Mouse (Mus musculus) brown adipose tissue, adult 24 weeks (tissue): ENCODE measurements around the gene Cnn1. TPM values are rescaled to one million over a fixed set of nuclear protein-coding genes. Genes with fewer than 3 reads are reported as not detected.

Source experiments
- H3K27ac ChIP-seq: fragments of 200-500 bp; replicated peaks from 2 replicates; pipeline ENCODE4 v1.5.1; 2012; ENCODE audit warnings: low read depth, mild to moderate bottlenecking, low read length
- H3K4me1 ChIP-seq: fragments of 200-500 bp; 2 replicates; pipeline ENCODE4 v1.6.1; 2012; ENCODE audit warnings: low read length, mixed read lengths; ENCODE audit not compliant: control insufficient read depth, insufficient read depth, insufficient read length
- H3K4me3 ChIP-seq: fragments of 200-500 bp; 2 replicates; pipeline ENCODE4 v1.5.1; 2012; ENCODE audit warnings: low read depth, mild to moderate bottlenecking, low read length, moderate library complexity; ENCODE audit not compliant: insufficient read depth
- polyA plus RNA-seq: library from polyadenylated mRNA; stranded (reverse); fragments of >200 nt; gene quantifications from 2 replicates; pipeline ENCODE4 v1.2.4, GENCODE M21; 2012; ENCODE audit not compliant: missing spikeins, insufficient read depth, insufficient read length

The Cnn1 gene
- polyA plus RNA-seq, 1 experiment: 1.9 TPM

- no peak overlapping the region for H3K27ac ChIP-seq
- no peak overlapping the region for H3K4me3 ChIP-seq
- peaks cover 2% of the 10 kb centered on the region; the same call in 1 of the 2 replicates for H3K4me1 ChIP-seq
Observed at GRCm38 (mm10) chr9:22092746-22093145, 6.3 kb upstream of the Cnn1 start.

- Histone ChIP-seq H3K4me3 (peak overlapping the region; percentile 40), H3K4me1 (peaks cover 2% of the 10 kb centered on the region; the same call in 1 of the 2 replicates), H3K27ac (no peak overlapping the region)
Observed at GRCm38 (mm10) chr9:22095854-22096307, 3.1 kb upstream of the Cnn1 start.

- peaks cover 2% of the 10 kb centered on the region; the same call in 1 of the 2 replicates for H3K4me1 ChIP-seq
- no peak overlapping the region for H3K27ac ChIP-seq
- H3K4me3 ChIP-seq: no peak overlapping the region
Observed at GRCm38 (mm10) chr9:22099922-22100321, 906 bp downstream of the Cnn1 start.

- H3K4me1 ChIP-seq: peaks cover 3% of the 10 kb centered on the region; the same call in 1 of the 2 replicates
- no peak overlapping the region for H3K4me3 ChIP-seq
- H3K27ac ChIP-seq: no peak overlapping the region
Observed at GRCm38 (mm10) chr9:22108194-22108593, 9.2 kb downstream of the Cnn1 start.

- Histone ChIP-seq H3K4me3 (peak overlapping the region; percentile 89; the same call in 1 of the 2 replicates), H3K4me1 (peaks cover 14% of the 10 kb centered on the region; the same call in 1 of the 2 replicates), H3K27ac (no peak overlapping the region)
Observed at GRCm38 (mm10) chr9:22115635-22116034, 16.6 kb downstream of the Cnn1 start.

GRCm38 (mm10) chr9:22116086-22116485 lies 17.1 kb downstream of the Cnn1 start:
- peak overlapping the region; percentile 89 for H3K4me3 ChIP-seq
- H3K4me1 ChIP-seq: peaks cover 14% of the 10 kb centered on the region; the same call in 1 of the 2 replicates
- no peak overlapping the region for H3K27ac ChIP-seq

GRCm38 (mm10) chr9:22116740-22117426 lies 17.9 kb downstream of the Cnn1 start, which contains the start of gene Elof1:
Elof1 (minus strand) TSS chr9:22117172.
- Histone ChIP-seq H3K4me1 (peaks cover 14% of the 10 kb centered on the region; the same call in 1 of the 2 replicates), H3K4me3 (peak within 1 kb of the TSS; percentile 89), H3K27ac (peak within 1 kb of the TSS; percentile 43)

- Histone ChIP-seq H3K27ac (peak overlapping the region; percentile 83; the same call in 1 of the 2 replicates), H3K4me3 (peak overlapping the region; percentile 89), H3K4me1 (peaks cover 14% of the 10 kb centered on the region; the same call in 1 of the 2 replicates)
Observed at GRCm38 (mm10) chr9:22117754-22118456, 18.9 kb downstream of the Cnn1 start.

- H3K4me1 ChIP-seq: peaks cover 14% of the 10 kb centered on the region; the same call in 1 of the 2 replicates
- peak overlapping the region; percentile 83 for H3K27ac ChIP-seq
Observed at GRCm38 (mm10) chr9:22119543-22119942, 20.5 kb downstream of the Cnn1 start.

GRCm38 (mm10) chr9:22121545-22121944 lies 22.5 kb downstream of the Cnn1 start:
- H3K27ac ChIP-seq: no peak overlapping the region
- H3K4me3 ChIP-seq: no peak overlapping the region

More at GRCm38 (mm10) chr9:22119543-22119942, 20.5 kb downstream of the Cnn1 start:
- no peak overlapping the region for H3K4me3 ChIP-seq

GRCm38 (mm10) chr9:22122005-22122404 lies 23.0 kb downstream of the Cnn1 start:
- H3K27ac ChIP-seq: no peak overlapping the region
- peaks cover 10% of the 10 kb centered on the region; the same call in 1 of the 2 replicates for H3K4me1 ChIP-seq
- no peak overlapping the region for H3K4me3 ChIP-seq

More at GRCm38 (mm10) chr9:22121545-22121944, 22.5 kb downstream of the Cnn1 start:
- H3K4me1 ChIP-seq: peaks cover 10% of the 10 kb centered on the region; the same call in 1 of the 2 replicates

- H3K4me1 ChIP-seq: peaks cover 7% of the 10 kb centered on the region; the same call in 1 of the 2 replicates
- H3K4me3 ChIP-seq: no peak overlapping the region
- no peak overlapping the region for H3K27ac ChIP-seq
Observed at GRCm38 (mm10) chr9:22123069-22123609, 24.1 kb downstream of the Cnn1 start.

- no peak overlapping the region for H3K27ac ChIP-seq
- H3K4me1 ChIP-seq: 0 out of 2 replicates have a peak, but pooled peaks cover 2% of the 10 kb centered on the region
- H3K4me3 ChIP-seq: no peak overlapping the region
Observed at GRCm38 (mm10) chr9:22124169-22124568, 25.2 kb downstream of the Cnn1 start.

- Histone ChIP-seq H3K4me3 (no peak overlapping the region), H3K4me1 (peaks cover 2% of the 10 kb centered on the region; the same call in 1 of the 2 replicates), H3K27ac (no peak overlapping the region)
Observed at GRCm38 (mm10) chr9:22125246-22126027, 26.4 kb downstream of the Cnn1 start.
